Mouse (Mus musculus) neural tube, embryonic 15.5 days (tissue): Measurements from ENCODE around the gene Cers1. TPM values are rescaled to one million over a fixed set of nuclear protein-coding genes. Genes with fewer than 3 reads are reported as not detected.

Experiments
- ATAC-seq: fragments of 200-750 bp; cut with Nextera tagmentation; 2 replicates; pipeline ENCODE4 v1.8.0; 2017; ENCODE audit warnings: mild to moderate bottlenecking, moderate TSS enrichment, moderate library complexity; ENCODE audit not compliant: low FRiP score
- H3K27ac ChIP-seq: fragments of 300-500 bp; sonication (generic); replicated peaks from 2 replicates; pipeline ENCODE4 v1.5.1; 2015; ENCODE audit warnings: mild to moderate bottlenecking, inconsistent platforms
- H3K27me3 ChIP-seq: fragments of 300-500 bp; sonication (generic); replicated peaks from 2 replicates; pipeline ENCODE4 v1.6.1; 2015; ENCODE audit warnings: inconsistent platforms
- H3K36me3 ChIP-seq: fragments of 300-500 bp; sonication (generic); 2 replicates; pipeline ENCODE4 v1.6.1; 2015; ENCODE audit warnings: inconsistent platforms
- H3K4me1 ChIP-seq: fragments of 300-500 bp; sonication (generic); 2 replicates; pipeline ENCODE4 v1.6.1; 2015; ENCODE audit warnings: inconsistent platforms
- H3K4me2 ChIP-seq: fragments of 300-500 bp; sonication (generic); 2 replicates; pipeline ENCODE4 v1.6.1; 2015; ENCODE audit warnings: inconsistent platforms, mild to moderate bottlenecking, moderate library complexity
- H3K4me3 ChIP-seq: fragments of 300-500 bp; sonication (generic); replicated peaks from 2 replicates; pipeline ENCODE4 v1.5.1; 2015; ENCODE audit warnings: mild to moderate bottlenecking, inconsistent platforms
- H3K9ac ChIP-seq: fragments of 300-500 bp; sonication (generic); replicated peaks from 2 replicates; pipeline ENCODE4 v1.6.1; 2015; ENCODE audit warnings: mild to moderate bottlenecking, inconsistent platforms
- H3K9me3 ChIP-seq: fragments of 300-500 bp; sonication (generic); replicated peaks from 2 replicates; pipeline ENCODE4 v1.6.1; 2016; ENCODE audit warnings: inconsistent platforms
- WGBS: fragments of 180-500 bp; shearing (Covaris S2); methylation state at CpG from one replicate; pipeline ENCODE4 v1.1.7; 2015; ENCODE audit warnings: mixed read lengths; 5-methylcytosine and 5-hydroxymethylcytosine counted together
- polyA plus RNA-seq: library from polyadenylated mRNA; unstranded; fragments of >200 nt; fragmentation: Nextera tagmentation; extraction: Ambion mirVana; gene quantifications from 2 replicates; pipeline ENCODE4 v1.2.1, GENCODE M21; 2015

Gene Cers1
- polyA plus RNA-seq, 1 experiment from 2014 or later, result 42.4 TPM

DNA sequence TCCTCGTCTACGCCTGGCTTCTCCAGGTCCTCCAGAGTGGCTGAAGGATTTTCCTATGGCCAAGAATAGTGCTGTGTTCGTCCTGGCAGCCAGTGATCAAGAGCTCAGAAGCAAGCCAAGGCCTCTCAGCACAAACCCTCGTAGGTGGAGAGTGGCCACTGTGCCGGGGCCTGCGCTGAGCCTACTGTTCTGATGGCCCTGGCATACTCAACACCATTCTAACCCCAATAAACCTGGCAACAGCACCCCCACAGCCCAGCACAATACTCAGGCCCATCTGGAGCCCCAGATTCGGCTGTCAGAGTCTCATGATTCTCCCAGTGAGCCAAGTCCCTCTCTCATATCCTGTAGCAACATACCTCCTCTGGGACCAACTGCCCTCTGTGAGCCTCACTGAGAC lies 25.1 kb downstream of the Cers1 start:
- Histone ChIP-seq H3K9me3 (no peaks in the 10 kb centered on the region), H3K27me3 (no peaks in the 10 kb centered on the region), H3K4me1 (no peaks in the 10 kb centered on the region), H3K27ac (no peak overlapping the region), H3K9ac (no peak overlapping the region), H3K36me3 (peaks cover 77% of the 10 kb centered on the region), H3K4me2 (no peak overlapping the region), H3K4me3 (no peak overlapping the region)
- 90% methylated on average over 7 of the region's 7 CpGs for WGBS
- ATAC-seq, result no peak

DNA sequence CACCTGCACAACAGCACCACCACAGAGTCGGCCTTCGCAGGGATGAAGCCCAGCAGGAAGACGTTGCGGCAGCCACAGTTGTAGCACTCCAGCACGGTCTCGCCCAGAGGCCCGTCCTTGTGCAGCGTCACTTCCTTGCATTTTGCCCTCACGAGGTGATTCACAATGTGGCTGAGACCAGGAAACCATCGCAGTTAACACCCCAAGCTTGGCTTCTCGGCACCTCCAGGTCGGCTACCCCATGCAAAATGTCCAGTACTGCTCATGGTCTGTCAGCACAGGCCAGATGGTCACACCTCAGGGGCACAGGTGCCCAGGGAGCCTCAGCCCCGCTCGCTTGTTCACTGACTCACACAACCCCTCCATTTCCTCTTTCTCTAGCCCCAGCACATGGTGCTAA lies 26.4 kb downstream of the Cers1 start:
- H3K4me2 ChIP-seq, result no peak overlapping the region
- no peaks in the 10 kb centered on the region for H3K27me3 ChIP-seq
- H3K4me3 ChIP-seq, result no peak overlapping the region
- no peak for ATAC-seq
- peaks cover 66% of the 10 kb centered on the region for H3K36me3 ChIP-seq
- 96% methylated on average over 14 of the region's 14 CpGs for WGBS
- H3K9me3 ChIP-seq, result no peaks in the 10 kb centered on the region
- no peaks in the 10 kb centered on the region for H3K4me1 ChIP-seq
- no peak overlapping the region for H3K27ac ChIP-seq
- no peak overlapping the region for H3K9ac ChIP-seq

DNA sequence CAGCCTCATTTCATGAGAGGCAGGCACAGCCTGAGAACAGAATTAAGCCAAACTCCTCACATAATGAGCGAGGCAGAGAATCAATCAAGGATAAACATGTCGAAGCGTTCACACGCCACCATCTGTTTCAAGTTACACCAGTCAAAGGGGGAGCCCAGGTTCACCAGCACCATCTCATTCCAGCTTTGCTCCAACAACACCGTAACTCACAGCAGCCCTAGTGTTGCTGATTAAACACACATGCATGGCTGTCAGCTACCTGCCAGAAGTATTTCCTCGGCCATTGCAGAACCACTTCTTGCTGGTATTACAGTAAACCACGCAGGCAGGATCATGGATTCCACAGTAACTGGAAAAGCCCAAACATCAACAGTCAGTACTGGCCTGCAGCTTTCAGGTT lies 27.5 kb downstream of the Cers1 start:
- H3K27ac ChIP-seq, result no peak overlapping the region
- H3K9ac ChIP-seq, result no peak overlapping the region
- 76% methylated on average over 7 of the region's 7 CpGs for WGBS
- H3K36me3 ChIP-seq, result peaks cover 55% of the 10 kb centered on the region
- no peak overlapping the region for H3K4me3 ChIP-seq
- H3K4me1 ChIP-seq, result peaks cover 3% of the 10 kb centered on the region; the same call in 1 of the 2 replicates
- no peak for ATAC-seq
- H3K27me3 ChIP-seq, result no peaks in the 10 kb centered on the region
- no peaks in the 10 kb centered on the region for H3K9me3 ChIP-seq
- no peak overlapping the region for H3K4me2 ChIP-seq

- no peak overlapping the region for H3K4me2 ChIP-seq
- no peak overlapping the region for H3K4me3 ChIP-seq
- peaks cover 9% of the 10 kb centered on the region for H3K4me1 ChIP-seq
- no peaks in the 10 kb centered on the region for H3K27me3 ChIP-seq
- ATAC-seq, result peak; percentile 48; the same call in 1 of the 2 replicates
- no peak overlapping the region for H3K9ac ChIP-seq
- no peaks in the 10 kb centered on the region for H3K9me3 ChIP-seq
- no peak overlapping the region for H3K27ac ChIP-seq
- peaks cover 49% of the 10 kb centered on the region for H3K36me3 ChIP-seq
- 68% methylated on average over 6 of the region's 6 CpGs for WGBS
Observed at GRCm38 (mm10) chr8:70343696-70344095, 28.1 kb downstream of the Cers1 start.

GRCm38 (mm10) chr8:70344279-70344678 lies 28.7 kb downstream of the Cers1 start:
- Histone ChIP-seq H3K9ac (no peak overlapping the region), H3K4me2 (no peak overlapping the region), H3K36me3 (peaks cover 48% of the 10 kb centered on the region), H3K27ac (no peak overlapping the region), H3K4me1 (peaks cover 15% of the 10 kb centered on the region), H3K27me3 (no peaks in the 10 kb centered on the region), H3K9me3 (no peaks in the 10 kb centered on the region), H3K4me3 (no peak overlapping the region)
- WGBS, result 88% methylated on average over 2 of the region's 2 CpGs
- ATAC-seq, result no peak

GRCm38 (mm10) chr8:70347443-70347842 lies 31.9 kb downstream of the Cers1 start:
- Histone ChIP-seq H3K9ac (no peak overlapping the region), H3K36me3 (peaks cover 17% of the 10 kb centered on the region), H3K27me3 (no peaks in the 10 kb centered on the region), H3K9me3 (no peaks in the 10 kb centered on the region), H3K4me1 (peaks cover 46% of the 10 kb centered on the region), H3K4me2 (no peak overlapping the region), H3K27ac (no peak overlapping the region), H3K4me3 (no peak overlapping the region)
- no peak for ATAC-seq
- WGBS, result 90% methylated on average over 4 of the region's 4 CpGs

DNA sequence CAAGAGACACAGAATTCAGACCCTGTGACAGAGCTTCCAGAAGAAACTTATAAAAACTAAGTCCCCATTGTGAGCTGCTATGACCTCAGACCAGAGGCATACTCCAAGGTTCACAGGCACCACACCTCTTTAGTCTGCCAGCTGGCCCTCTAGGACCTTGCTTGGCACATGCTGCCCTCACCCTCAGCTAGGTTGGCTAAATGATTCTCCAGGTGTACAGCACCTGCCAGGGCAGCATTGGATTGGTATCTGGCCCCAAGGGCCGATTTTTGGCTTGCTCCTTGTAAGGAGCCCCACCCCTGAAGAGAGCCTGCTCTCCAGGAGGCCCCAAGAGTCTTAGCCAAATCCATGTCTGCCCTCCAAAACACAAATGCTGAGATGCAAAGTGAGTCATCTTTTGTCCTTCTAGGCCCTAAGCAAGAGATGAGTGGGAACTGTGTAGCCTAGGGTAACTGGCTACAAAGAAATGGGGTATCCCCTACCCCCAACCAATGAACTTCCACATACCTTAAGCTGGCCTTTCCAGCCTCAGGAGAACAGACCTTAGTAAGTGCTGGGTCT lies 32.4 kb downstream of the Cers1 start:
- H3K27ac ChIP-seq, result no peak overlapping the region
- no peaks in the 10 kb centered on the region for H3K9me3 ChIP-seq
- H3K4me3 ChIP-seq, result no peak overlapping the region
- WGBS, result 83% methylated on average over 1 of the region's 1 CpGs
- H3K4me2 ChIP-seq, result no peak overlapping the region
- H3K4me1 ChIP-seq, result peaks cover 46% of the 10 kb centered on the region
- H3K9ac ChIP-seq, result no peak overlapping the region
- no peaks in the 10 kb centered on the region for H3K27me3 ChIP-seq
- H3K36me3 ChIP-seq, result peaks cover 12% of the 10 kb centered on the region
- ATAC-seq, result no peak

DNA sequence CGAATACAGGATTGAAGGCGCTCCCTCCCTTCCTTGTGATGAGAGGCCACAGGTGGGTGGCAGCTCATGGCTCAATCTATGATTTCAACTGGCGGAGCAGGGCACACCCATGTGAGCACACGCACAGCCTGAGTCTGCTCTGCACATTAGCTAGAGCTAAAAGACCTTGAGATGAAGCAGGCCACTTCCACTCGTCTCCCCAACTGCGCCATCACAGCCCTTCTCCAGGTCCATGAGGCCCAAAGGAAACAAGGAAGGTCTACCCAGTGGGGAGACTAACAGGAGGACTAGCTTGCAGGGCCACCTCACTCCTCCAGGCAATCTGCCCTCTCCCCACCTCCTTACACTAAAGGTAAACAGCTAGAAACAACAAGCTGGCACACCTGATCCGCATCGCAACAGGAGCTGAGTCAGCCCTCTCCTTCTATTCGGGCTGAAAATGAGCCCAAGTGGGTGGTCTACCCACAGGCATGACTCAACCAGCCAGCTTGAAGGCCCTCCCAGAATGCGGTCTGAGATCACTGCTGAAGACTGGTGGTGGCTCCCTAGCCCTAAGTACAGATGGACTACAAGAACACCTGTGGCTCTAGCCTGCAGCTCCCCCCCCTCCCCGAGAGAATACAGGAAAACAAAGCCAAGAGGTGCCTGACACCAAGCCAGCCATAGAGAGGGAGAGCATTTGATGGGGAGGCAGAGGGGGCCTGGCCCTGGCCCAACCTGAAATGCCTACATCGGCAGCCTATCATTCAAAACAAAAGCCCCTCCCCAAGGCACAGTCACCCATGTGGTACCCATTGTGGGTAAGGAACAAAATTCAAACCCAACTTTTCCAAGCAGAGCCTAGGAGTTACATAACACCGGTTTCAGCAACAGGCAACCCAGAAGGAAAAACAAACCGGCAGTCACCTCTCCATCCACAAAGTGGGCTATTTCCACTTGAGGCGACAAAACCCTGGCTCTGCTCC lies 35.7 kb downstream of the Cers1 start:
- peaks cover 56% of the 10 kb centered on the region for H3K4me1 ChIP-seq
- peak overlapping the region; percentile 78 for H3K4me3 ChIP-seq
- 60% methylated on average over 15 of the region's 15 CpGs for WGBS
- ATAC-seq, result no peak
- peak overlapping the region; percentile 89 for H3K9ac ChIP-seq
- peak overlapping the region; percentile 98 for H3K4me2 ChIP-seq
- no peak overlapping the region for H3K27ac ChIP-seq
- peaks cover 5% of the 10 kb centered on the region; the same call in 1 of the 2 replicates for H3K36me3 ChIP-seq
- H3K27me3 ChIP-seq, result no peaks in the 10 kb centered on the region
- no peaks in the 10 kb centered on the region for H3K9me3 ChIP-seq

GRCm38 (mm10) chr8:70352000-70352384 lies 36.4 kb downstream of the Cers1 start:
- Histone ChIP-seq H3K4me1 (peaks cover 56% of the 10 kb centered on the region), H3K36me3 (peaks cover 5% of the 10 kb centered on the region; the same call in 1 of the 2 replicates), H3K27me3 (no peaks in the 10 kb centered on the region), H3K9me3 (no peaks in the 10 kb centered on the region), H3K4me2 (peak overlapping the region; percentile 98), H3K9ac (peak overlapping the region; percentile 89), H3K27ac (no peak overlapping the region; the same call in 1 of the 2 replicates), H3K4me3 (peak overlapping the region; percentile 78)
- no peak for ATAC-seq
- 35% methylated on average over 3 of the region's 3 CpGs for WGBS

- H3K9ac ChIP-seq, result peak overlapping the region; percentile 89
- ATAC-seq, result peak; percentile 40; the same call in 1 of the 2 replicates
- H3K27me3 ChIP-seq, result no peaks in the 10 kb centered on the region
- peak overlapping the region; percentile 78 for H3K4me3 ChIP-seq
- peak overlapping the region; percentile 98 for H3K4me2 ChIP-seq
- WGBS, result under 1% methylated on average over 61 of the region's 64 CpGs
- peak overlapping the region; percentile 89 for H3K27ac ChIP-seq
- H3K36me3 ChIP-seq, result peaks cover 5% of the 10 kb centered on the region; the same call in 1 of the 2 replicates
- H3K4me1 ChIP-seq, result peaks cover 56% of the 10 kb centered on the region
- no peaks in the 10 kb centered on the region for H3K9me3 ChIP-seq
Observed at GRCm38 (mm10) chr8:70352657-70353151, 37.1 kb downstream of the Cers1 start.

DNA sequence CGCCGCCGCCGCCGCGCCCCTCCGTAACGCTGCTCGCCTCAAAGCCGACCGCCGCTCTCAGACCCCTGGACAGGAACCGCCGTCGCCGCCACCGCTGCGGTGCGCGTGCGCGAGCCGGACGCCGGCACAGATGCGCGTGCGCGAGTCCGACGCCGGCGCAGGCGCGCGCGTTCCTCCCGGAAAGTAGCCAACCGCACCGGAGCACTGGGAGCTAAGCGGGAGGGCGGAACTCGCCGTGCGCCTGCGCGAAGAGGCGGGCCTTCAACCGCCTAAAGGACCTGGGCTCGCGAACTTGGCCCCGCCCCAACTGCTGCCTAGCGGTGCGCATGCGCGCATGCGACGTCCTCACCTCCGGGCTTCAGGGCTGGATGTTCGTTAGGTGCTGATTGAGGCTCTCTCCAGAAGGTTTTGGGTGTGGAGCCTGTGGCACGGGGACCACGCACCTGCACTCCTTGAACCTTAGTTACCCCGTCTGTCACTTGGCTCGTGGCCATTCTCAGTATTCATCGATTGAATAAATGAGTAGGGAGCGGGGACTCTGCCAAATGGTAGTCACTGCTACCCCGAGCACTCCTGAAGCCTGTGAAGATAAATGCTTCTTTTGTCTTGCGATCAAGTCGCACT lies 37.7 kb downstream of the Cers1 start, which contains the start of gene Upf1:
Upf1 (minus strand) TSS at position 85 of the 624 bp plus-strand sequence.
- WGBS, result under 1% methylated on average over 64 of the region's 69 CpGs
- peak within 1 kb of the TSS; percentile 89 for H3K27ac ChIP-seq
- H3K4me3 ChIP-seq, result peak within 1 kb of the TSS; percentile 78
- H3K27me3 ChIP-seq, result no peaks in the 10 kb centered on the region
- no peaks in the 10 kb centered on the region for H3K9me3 ChIP-seq
- H3K9ac ChIP-seq, result peak within 1 kb of the TSS; percentile 89
- peak; percentile 91 for ATAC-seq
- H3K4me2 ChIP-seq, result peak within 1 kb of the TSS; percentile 98
- peaks cover 5% of the 10 kb centered on the region; the same call in 1 of the 2 replicates for H3K36me3 ChIP-seq
- H3K4me1 ChIP-seq, result peaks cover 52% of the 10 kb centered on the region
